Mouse (Mus musculus) forelimb bud, embryonic 11.5 days (tissue): ENCODE results near the gene Parva.

Experiments used
- DNase-seq: peaks from one replicate; pipeline ENCODE4 v3.0.0-alpha.2; 2012; ENCODE audit warnings: low read depth, low spot score

The Parva gene

DNA sequence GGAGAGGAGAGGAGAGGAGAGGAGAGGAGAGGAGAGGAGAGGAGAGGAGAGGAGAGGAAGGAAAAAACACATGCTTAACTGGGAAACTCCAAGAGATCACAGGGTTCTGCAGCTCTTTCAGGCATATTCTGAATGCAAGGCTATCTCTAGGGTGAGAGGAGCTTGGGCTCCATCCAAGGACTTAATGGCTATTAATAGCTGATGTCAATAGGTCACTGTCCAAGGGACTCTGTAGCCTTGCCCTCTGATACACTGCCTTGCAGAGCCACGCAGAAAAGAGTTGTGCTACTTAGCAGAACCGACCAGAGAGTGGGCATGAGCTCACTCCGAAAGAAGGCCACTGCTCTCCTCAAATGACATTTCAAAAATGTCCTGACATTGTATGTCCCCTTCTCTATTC lies 172.9 kb downstream of the Parva start:
- no peak for DNase-seq

DNA sequence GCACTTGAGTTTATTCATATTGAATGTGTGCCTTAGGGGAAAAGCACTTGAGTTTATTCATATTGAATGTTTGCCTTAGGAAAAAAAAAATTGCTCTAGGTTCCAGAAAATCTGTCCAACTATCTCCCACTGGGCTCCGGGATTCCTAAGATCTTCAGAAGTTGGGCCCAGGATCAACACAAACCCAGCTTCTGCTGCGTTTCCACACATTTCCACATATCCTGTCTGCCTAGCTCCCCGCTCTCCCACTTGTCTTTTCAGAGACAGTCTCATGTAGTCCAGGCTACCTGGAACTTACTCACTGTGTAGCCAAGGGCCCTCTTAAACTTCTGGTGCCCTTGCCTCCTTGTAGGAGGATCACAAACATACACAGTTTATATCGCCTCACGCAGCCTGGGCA lies 175.7 kb downstream of the Parva start:
- DNase-seq: no peak

DNA sequence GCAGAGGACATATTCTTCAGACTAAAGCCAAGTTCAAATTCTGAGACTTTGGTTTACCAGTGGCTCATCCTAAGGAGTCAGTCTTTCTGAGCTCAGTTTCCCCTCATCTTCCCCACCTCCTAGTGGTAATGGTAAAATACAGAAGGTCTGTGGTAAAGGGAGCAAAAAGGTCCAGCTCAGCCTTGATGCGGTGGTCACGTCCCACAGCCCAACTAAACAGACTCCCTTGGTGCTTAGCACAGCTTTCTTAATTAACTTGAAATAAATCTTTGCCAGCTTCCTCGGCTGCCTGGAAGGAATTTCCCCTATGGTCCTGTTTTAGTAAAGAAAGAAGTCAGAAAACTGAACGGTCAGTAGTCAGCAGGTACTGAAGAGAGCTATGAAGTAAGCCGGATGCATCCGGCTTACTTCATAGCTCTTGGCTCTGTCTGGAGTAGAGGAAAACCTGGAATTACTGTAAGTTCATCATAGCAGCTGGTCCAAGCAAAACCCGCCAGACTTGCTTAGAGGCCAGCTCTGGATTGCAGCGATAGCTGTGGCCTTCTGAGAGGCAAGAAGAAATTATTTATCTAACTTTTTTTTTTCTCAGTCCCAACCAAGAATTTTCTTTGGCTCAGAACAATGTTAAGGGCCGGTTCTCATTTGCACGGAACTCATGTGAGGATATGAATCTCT lies 176.3 kb downstream of the Parva start:
- DNase-seq: no peak

DNA sequence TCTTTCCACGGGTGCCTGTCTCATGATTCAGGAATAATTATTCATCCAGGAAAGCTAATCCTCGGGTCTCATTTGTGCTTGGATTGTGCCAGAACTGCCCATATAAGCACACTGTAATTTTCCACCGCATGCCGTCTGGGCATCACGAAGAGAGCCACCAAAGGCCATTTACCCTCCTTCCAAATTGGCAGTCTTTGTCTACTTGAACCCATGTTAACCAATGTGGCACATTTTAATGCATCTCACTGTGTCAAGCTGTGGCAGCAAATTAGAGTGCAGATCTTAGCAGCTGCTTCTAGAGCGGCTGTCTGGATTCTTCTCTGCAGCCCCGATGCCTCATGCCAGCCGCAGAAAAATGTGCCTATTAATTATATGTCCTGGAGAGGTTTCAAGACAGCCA lies 176.9 kb downstream of the Parva start:
- no peak for DNase-seq

DNA sequence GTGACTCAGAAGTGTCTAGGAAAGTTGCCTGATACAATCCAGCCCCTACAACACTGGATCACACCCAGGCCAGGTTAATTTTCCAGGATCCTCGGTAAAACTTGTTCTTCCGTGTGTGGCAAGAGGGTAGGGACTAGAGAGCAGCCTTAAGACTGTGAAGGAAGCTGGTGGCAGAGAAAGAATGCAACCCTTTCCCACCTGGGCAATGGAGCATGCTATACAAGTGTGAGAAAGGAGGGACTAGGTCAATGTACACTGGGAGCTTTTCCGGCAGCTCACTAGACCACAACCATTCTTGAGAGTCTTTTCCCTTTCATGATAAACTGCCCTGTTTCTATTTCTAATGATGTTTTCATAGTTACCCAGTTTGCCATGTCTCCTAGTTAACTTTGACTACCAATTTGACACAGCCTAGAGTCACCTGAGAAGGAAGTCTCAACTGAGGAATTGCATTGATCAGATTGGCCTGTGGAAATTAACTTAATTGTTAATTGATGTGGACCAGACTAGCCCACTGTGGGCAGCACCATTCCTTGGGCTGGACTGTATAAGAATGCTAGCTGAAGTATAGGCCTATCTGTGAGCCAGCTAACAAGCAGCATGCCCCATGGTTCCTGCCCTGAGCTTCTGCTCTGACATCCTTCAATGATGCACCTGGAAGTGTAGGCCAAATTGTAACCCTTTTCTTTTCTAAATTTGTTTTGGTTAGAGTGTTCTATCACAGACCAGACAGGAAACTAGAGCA lies 186.9 kb downstream of the Parva start:
- DNase-seq: no peak

DNA sequence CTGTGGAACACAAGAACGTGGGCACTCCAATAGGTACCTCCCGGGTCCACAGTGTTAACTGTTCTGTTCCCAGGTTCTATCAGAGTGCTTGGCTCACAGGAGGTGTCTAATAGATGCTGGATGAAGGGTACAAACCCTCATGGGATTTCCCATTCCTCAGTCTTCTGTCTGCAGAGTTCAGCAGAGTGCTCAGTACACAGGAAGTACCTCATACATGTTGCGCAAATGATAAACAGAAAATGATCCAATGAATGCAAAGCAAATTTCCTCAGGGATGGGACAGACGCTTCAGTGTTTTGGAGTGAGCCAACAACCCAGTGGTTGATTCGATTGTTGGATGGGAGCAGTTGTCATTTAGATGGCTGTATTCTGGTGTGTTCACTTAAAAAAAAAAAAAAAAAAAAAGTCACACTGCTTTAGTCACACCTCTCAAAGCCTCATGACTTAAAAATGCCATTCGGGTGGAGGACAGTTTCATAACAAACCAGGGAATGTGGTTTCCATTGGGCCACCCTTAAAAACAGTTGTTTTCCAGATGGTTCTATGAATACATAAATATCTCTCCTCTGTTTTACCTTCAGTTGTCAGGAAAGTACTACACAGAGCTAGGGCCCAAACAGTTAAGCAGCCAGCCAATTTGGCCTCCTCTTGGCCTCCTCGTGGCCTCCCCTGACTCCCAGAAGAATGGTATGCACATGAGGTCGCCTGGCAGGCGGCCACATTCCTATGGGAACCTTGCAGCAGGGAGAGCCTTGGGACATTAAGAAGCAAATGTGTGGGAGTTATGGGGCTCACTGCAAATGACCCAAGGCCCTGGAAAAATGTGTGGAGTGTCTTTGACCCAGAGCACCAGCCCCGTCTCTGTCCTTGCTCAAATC lies 187.7 kb downstream of the Parva start:
- peak; percentile 24 for DNase-seq

DNA sequence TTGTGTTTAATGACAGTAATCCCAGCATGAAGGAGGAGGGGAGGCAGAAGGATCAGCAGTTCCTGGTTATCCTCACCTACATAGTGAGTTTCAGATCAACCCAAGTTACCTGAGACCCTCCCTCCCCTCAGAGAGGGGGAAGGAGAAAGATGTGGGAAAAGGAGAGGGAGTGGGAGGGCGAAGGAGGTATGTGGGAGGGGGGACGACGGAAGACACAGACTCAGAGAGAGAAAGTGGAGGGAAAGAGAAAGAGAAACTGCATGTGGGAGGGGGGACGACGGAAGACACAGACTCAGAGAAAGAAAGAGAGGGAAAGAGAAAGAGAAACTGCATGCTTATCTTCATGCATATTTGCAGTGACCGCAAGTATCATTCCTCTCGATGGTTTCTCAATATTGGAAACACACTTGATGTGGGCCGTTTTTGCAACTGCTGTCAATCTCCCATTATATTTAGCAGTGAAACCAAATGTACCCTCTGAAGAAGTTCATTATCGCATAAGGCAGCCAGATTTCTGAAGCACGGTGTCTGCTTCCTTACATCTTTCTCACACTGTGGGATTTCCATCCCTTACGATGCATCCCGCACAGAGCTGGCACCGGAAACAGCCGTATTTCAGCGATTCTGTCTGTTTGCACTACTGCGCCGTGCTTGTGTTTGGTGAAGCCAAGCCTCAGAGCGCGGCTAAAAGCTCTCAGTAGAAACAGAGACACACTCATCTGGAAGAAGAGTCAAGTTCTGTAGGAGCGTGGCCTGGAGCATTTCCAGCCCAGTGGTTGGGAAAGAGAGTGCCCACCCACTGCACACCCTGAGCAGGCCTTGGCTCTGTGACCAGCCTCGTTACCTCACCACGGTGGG lies 193.2 kb downstream of the Parva start:
- no peak for DNase-seq

DNA sequence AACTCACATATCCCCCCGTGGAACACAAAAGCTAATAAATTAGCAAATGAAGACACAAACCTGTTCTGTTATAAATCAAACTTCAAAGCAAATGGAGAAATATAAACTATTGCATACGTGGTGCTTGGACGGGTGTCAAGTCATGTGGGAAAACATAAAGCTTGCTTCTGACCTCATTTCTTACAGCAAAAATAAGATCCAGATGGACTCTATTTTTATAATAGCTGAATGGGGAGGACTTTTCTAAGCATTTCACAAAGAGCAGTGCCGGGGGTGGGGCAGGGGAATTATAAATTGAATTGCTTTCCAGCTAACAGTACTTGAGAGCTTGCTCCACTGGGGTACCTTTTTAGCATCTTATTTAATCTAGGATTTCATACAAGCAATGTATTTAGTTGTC lies 200.2 kb downstream of the Parva start:
- peak; percentile 20 for DNase-seq

DNA sequence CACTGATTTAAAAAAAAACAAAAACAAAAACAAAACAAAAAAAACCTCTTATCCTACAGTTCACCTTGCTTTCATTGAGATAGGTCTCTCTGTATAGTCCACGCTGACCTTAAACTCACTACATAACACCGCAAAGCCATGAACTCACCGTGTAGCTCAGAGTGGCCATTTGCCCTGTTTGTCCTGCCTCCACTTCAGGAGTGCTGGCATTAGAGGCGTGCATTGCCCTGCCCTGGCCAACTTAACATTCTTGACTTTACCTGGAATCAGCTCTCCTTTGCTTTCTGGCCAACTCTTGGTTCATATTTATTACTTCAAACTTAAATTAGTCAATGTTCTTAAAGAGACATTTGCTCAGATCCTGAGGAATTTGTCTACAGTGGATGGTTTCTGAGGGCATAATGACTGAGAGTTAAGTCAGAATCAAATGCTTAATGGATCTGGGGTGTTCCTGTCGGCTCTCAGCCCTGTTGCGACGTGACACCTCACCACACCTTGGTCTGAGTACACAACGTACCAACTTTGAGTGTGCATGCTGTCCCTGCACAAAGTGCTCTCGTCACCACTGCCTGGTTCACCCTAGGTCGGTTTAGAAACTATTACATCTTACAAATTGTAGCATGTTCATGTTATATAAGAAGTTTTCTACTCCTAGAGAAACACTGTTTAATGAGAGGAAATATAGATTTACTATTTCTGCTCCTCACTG lies 207.4 kb downstream of the Parva start:
- DNase-seq: no peak

DNA sequence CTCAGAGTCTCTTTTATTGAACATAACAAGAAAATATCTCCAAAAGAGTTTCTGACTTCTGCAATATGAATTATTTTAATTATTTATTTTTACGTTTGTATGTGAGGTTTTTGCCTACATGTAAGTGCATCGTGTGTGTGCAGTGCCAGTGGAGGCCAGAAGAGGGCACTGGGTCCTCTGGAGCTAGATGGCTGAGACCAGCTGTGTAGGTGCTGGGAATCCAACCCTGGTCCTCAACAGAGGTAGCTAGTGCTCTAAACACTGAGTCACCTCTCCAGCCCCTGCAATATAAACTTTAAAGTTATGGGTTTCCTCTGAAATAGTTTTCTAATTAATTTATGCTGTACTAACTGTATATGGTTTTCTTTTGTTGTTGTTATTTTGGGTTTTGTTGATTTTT lies 208.6 kb downstream of the Parva start:
- no peak for DNase-seq
